Mouse (Mus musculus) neutrophil, adult 5-6 weeks (primary cell): ENCODE measurements around the gene Ankrd9. TPM values are rescaled to one million over a fixed set of nuclear protein-coding genes. Genes with fewer than 3 reads are reported as not detected.

ENCODE experiments used
- ATAC-seq: fragments of 151-379, 151-347 bp; 2 replicates; pipeline ENCODE4 v1.8.0; 2017; ENCODE audit warnings: mild to moderate bottlenecking, moderate TSS enrichment; ENCODE audit not compliant: insufficient number of reproducible peaks, poor library complexity, low FRiP score, severe bottlenecking; ENCODE audit errors: extremely low read depth
- total RNA-seq: library from RNA; stranded (forward); fragments of 200-1000 nt; gene quantifications from 2 replicates; pipeline ENCODE4 v1.2.3, GENCODE M21; 2017

Gene Ankrd9
- total RNA-seq, 1 experiment from 2014 or later, result 3.0 TPM

- ATAC-seq, result peak; percentile 62; the same call in 1 of the 2 replicates
These were observed 42.7 kb downstream of the Ankrd9 start for GRCm38 (mm10) chr12:110935983-110936620.

- no peak for ATAC-seq
These were observed 46.0 kb downstream of the Ankrd9 start for GRCm38 (mm10) chr12:110932820-110933219.

Other genes with a start within 250 kb of the Ankrd9 start
- 59.0 and 63.6 TPM in 2 replicates for gene Wdr20, start 241.1 kb downstream of the Ankrd9 start, total RNA-seq
- gene Mok, start 138.1 kb downstream of the Ankrd9 start, total RNA-seq, result 0.25 and 0.70 TPM in 2 replicates
- 12.8 and 13.6 TPM in 2 replicates for gene Zfp839, start 128.8 kb downstream of the Ankrd9 start, total RNA-seq
- gene Cinp, start 89.9 kb downstream of the Ankrd9 start, total RNA-seq, result 25.8 and 26.6 TPM in 2 replicates
- 3.9 and 4.9 TPM in 2 replicates for gene Tecpr2, start 89.8 kb downstream of the Ankrd9 start, total RNA-seq
- gene Rcor1, start 60.3 kb upstream of the Ankrd9 start, total RNA-seq, result 25.9 and 29.7 TPM in 2 replicates
- 58.0 TPM in 2 replicates for gene Traf3, start 187.3 kb upstream of the Ankrd9 start, total RNA-seq
- gene 4930595D18Rik, start 205.5 kb upstream of the Ankrd9 start, total RNA-seq, result 0.98 TPM in 1 of 2 replicates, not detected in the other